Mouse (Mus musculus): Measurements from ENCODE around the gene Map2k2. TPM values are rescaled to one million over a fixed set of nuclear protein-coding genes. Genes with fewer than 3 reads are reported as not detected.

Map2k2 gene
- polyA plus RNA-seq, 1 experiment from 2014 or later, result 217 TPM

DNA sequence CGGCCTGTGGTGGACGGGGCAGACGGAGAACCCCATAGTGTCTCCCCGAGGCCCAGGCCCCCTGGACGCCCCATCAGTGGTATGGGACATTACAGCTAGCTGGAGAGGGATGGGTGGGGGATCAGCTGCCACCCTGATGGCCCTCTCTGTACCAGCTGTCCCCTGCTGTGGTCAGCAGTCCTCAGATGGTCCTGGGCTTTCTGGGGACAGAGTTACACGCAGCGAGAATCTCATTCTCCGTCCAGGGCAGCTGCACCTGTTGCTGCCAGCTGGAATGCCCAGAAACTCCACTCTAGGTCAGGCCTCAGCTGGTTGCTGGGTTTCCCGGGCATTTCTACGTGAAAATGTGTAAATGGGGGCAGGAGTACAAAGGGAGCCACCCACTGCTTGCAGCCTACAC is 13.9 kb downstream of the Map2k2 start:
- H3K9ac ChIP-seq, result no peak overlapping the region
- no peaks in the 10 kb centered on the region for H3K9me3 ChIP-seq
- 94% methylated on average over 10 of the region's 10 CpGs for WGBS
- H3K4me3 ChIP-seq, result no peak overlapping the region
- H3K27me3 ChIP-seq, result no peaks in the 10 kb centered on the region
- no peak overlapping the region for H3K4me2 ChIP-seq
- no peak for ATAC-seq (ENCODE audit: low read depth)
- peaks cover 96% of the 10 kb centered on the region for H3K36me3 ChIP-seq
- H3K4me1 ChIP-seq (replicated peaks), result no peaks in the 10 kb centered on the region
- H3K27ac ChIP-seq (replicated peaks), result no peak overlapping the region

DNA sequence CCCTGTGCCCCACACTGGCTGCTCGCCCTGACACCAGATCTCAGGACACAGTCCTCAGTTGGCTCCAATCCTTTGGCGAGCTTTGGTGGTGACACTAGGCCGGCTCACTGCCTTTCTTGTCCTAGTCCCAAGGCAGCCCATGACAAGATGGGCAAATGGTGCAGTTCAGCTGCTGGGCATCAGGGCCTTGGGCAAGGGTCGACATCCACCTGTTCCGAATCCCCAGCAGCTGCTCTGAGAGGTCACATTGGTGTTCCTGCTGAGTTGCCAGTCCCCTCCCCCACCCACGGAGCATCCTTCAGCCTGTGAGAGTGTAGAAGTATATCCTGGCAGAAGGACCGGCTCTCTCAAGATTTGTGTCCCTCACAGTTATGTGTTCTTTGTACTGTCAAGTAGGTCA is 14.9 kb downstream of the Map2k2 start:
- Histone ChIP-seq H3K9ac (no peak overlapping the region), H3K4me3 (no peak overlapping the region), H3K27me3 (no peaks in the 10 kb centered on the region), H3K9me3 (no peaks in the 10 kb centered on the region), H3K4me2 (no peak overlapping the region), H3K27ac (replicated peaks) (no peak overlapping the region), H3K4me1 (replicated peaks) (no peaks in the 10 kb centered on the region), H3K36me3 (peaks cover 87% of the 10 kb centered on the region)
- ATAC-seq (ENCODE audit: low read depth), result no peak
- 91% methylated on average over 7 of the region's 7 CpGs for WGBS

DNA sequence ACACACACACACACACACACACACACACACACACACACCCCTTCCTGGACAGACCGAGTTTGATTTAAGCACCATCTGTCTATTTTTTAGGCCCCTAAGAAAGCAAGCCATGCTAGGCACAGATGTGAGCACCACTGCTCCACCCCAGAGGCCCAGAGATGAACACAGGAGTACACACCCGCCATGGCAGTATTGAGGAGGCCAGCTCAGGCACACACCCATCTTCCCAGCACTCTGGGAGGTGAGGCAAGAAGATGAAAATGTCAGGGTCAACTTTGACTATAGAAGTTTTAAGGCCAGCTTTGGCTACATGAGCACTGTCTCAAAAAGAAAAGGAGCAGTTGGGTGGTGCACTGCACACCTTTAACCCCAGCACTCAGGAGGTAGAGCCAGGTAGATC is 17.2 kb downstream of the Map2k2 start:
- Histone ChIP-seq H3K4me3 (no peak overlapping the region), H3K9ac (no peak overlapping the region), H3K36me3 (peaks cover 68% of the 10 kb centered on the region), H3K27me3 (0 out of 2 replicates have a peak, but pooled peaks cover under 1% of the 10 kb centered on the region), H3K9me3 (no peaks in the 10 kb centered on the region), H3K27ac (replicated peaks) (no peak overlapping the region), H3K4me2 (no peak overlapping the region), H3K4me1 (replicated peaks) (no peaks in the 10 kb centered on the region; the same call in 1 of the 2 replicates)
- no peak for ATAC-seq (ENCODE audit: low read depth)
- 78% methylated on average over 2 of the region's 2 CpGs for WGBS

DNA sequence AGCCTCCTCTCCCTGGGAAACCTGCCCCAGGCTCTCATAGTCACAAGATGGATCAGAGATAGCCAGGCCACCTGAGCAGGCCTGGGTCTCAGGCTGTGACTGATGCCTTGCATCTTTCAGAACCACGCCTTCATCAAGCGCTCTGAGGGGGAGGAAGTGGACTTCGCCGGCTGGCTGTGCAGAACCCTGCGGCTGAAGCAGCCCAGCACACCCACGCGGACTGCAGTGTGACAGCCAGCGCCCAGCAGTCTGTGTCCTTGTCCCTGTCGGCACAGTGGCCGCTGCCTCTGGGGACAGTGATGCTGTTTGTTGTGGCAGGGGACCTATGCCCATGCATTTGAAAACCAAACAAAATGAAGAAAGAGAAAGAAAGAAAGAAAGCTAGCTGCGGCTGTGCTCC is 17.8 kb downstream of the Map2k2 start:
- no peak overlapping the region for H3K27ac ChIP-seq (replicated peaks)
- H3K4me3 ChIP-seq, result no peak overlapping the region
- peaks cover 62% of the 10 kb centered on the region for H3K36me3 ChIP-seq
- H3K9ac ChIP-seq, result no peak overlapping the region
- ATAC-seq (ENCODE audit: low read depth), result no peak
- H3K9me3 ChIP-seq, result no peaks in the 10 kb centered on the region
- H3K27me3 ChIP-seq, result peaks cover 7% of the 10 kb centered on the region
- WGBS, result 85% methylated on average over 11 of the region's 11 CpGs
- H3K4me2 ChIP-seq, result no peak overlapping the region
- H3K4me1 ChIP-seq (replicated peaks), result no peaks in the 10 kb centered on the region; the same call in 1 of the 2 replicates

DNA sequence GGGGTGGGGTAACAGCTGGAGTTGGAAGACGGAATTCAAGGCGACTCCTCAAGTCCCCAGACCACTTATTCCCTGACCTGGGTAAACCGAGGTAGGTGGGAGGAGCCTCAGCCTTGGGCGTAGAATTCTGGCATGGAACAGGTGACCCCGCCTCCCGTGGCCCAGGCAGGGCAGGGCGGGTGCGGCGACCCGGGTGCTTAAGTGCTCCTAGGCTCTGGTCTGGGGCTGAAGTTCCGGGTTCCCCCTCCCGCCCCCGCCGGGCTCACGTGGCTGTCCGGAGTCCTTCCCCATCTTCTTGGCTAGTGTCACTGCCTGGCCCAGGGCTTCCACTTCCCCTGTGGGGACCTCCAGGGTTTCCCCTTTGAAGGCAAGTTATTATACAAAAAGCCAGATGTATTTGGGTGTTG is 28.5 kb downstream of the Map2k2 start:
- H3K27me3 ChIP-seq, result peaks cover 62% of the 10 kb centered on the region
- WGBS, result 2% methylated on average over 16 of the region's 16 CpGs

DNA sequence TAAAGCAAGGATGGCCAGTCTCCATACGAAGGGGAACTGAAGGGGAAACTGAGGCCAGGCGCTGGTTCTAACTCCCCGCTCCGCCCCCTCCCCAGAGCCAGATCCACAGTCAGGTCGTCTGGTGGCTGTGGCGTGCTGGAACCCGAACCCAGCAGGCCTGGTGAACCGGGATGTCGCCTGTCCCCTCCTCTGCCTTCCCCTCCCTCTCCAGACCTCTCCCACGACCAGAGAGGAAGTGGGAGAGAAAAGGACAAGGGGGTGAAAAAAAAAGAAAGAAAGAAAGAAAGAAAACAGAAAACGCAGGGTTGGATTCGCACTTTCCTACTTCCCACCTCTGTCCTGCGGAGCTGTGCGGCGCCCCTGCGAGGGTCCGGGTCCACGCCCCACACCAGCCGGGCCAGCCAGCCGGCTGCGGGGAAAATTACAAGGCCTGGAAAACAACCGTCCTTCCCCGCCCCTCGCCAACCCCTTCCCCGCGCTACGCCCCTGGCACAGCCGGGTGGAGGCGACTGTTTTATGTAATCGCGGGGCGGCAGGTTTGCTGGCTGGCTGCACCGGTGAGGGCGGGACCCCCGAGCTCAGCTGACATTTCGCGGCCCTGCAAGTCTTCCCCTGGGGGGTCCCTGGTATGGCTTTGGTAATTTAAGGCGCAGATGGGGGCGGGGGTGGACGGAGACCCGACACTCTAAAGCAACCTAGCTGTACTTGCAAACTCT is 29.4 kb downstream of the Map2k2 start, which contains the start of gene Zbtb7a:
Zbtb7a (plus strand) TSS at position 255 of the 716 bp plus-strand sequence.
- Histone ChIP-seq H3K27ac (replicated peaks) (peak within 1 kb of the TSS; percentile 98), H3K9ac (peak within 1 kb of the TSS; percentile 97), H3K27me3 (peaks cover 52% of the 10 kb centered on the region), H3K4me2 (peak within 1 kb of the TSS; percentile 98), H3K4me3 (peak within 1 kb of the TSS; percentile 85), H3K36me3 (no peaks in the 10 kb centered on the region), H3K4me1 (replicated peaks) (peaks cover 36% of the 10 kb centered on the region), H3K9me3 (no peaks in the 10 kb centered on the region)
- no peak for ATAC-seq (ENCODE audit: low read depth)
- 2% methylated on average over 41 of the region's 41 CpGs for WGBS

More for the DNA sequence above, 28.5 kb downstream of the Map2k2 start:
- ATAC-seq (ENCODE audit: low read depth), result no peak
- H3K4me2 ChIP-seq, result no peak overlapping the region
- no peaks in the 10 kb centered on the region for H3K36me3 ChIP-seq
- H3K4me3 ChIP-seq, result no peak overlapping the region
- no peak overlapping the region for H3K27ac ChIP-seq (replicated peaks)
- H3K9me3 ChIP-seq, result no peaks in the 10 kb centered on the region
- no peak overlapping the region for H3K9ac ChIP-seq
- H3K4me1 ChIP-seq (replicated peaks), result peaks cover 34% of the 10 kb centered on the region

DNA sequence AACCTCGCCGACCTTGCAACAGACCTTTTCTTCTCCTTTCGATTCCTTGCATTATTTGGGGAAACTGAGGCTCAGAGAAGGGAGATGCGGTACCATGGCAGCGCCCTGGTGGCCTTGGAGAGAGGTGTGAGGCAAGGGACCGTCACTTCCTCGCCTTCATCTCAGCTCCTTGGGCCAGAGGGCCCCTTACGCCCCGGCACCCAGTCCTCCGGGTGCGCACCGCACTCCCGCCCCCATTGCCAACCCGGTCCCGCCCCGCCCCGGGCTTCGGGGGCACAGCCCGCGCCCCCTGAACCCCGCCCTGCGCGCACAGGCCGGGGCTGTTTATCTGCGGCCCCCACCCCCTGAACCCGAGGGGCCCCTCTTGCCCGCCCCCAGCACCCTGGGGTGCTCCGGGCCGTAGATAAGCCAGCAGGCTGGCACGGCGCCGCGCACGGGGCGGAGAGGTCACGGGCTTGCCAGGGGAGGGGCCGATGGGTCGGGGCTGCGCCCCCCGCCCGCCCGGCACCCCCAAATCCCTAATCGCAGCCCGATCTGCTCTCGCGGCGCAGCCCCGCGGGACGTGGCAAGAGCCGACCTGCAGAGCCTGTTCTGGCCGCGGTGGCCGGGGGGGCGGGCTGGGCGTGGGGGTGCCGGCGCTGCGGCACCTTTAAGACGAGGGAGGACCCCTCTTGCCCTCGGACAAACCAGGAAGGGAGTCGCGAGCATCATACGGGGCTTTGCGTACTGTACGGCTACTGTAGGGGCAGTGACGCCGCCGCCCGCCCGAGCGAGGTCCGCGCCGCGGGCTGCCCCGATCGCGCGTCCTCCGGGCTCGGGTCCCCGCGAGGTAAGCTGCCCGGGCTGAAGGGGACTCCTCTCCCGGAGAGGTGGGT is 30.4 kb downstream of the Map2k2 start:
- Histone ChIP-seq H3K27ac (replicated peaks) (peak overlapping the region; percentile 98), H3K4me1 (replicated peaks) (peaks cover 46% of the 10 kb centered on the region), H3K4me2 (peak overlapping the region; percentile 98), H3K36me3 (no peaks in the 10 kb centered on the region), H3K9ac (peak overlapping the region; percentile 97), H3K27me3 (peaks cover 43% of the 10 kb centered on the region), H3K9me3 (no peaks in the 10 kb centered on the region), H3K4me3 (peak overlapping the region; percentile 85)
- peak; percentile 26 for ATAC-seq (ENCODE audit: low read depth)
- WGBS, result under 1% methylated on average over 79 of the region's 86 CpGs

DNA sequence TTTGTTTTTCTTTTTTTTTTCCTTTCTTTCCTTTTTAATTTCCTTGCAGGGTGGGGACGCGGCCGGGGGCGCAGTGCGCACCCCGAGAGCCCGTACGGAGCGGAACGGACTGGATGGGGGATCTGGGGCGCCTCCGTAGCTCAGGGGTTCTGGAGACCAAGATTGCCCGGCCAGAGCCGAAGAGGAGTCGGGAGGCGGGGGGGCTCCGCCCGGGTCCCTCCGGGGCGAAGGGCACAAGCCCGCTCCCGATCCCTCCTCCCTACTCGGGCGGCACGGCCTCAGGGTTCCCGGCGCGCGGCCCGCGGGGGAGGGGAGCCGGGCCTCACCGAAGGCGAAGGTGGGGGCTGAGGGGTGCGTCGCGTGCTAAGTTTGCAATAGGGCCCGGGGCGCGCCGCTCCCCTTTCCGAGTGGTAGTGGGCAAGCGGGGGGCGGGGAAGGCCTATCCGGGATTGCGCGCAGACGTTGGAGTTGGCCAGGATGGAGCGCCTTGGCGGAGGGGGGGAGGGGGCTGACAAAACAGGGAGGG is 31.1 kb downstream of the Map2k2 start:
- H3K4me2 ChIP-seq, result peak overlapping the region; percentile 98
- H3K36me3 ChIP-seq, result no peaks in the 10 kb centered on the region
- H3K27me3 ChIP-seq, result peaks cover 39% of the 10 kb centered on the region
- under 1% methylated on average over 43 of the region's 50 CpGs for whole genome bisulfite sequencing
- H3K9ac ChIP-seq, result peak overlapping the region; percentile 97
- peak overlapping the region; percentile 85 for H3K4me3 ChIP-seq
- H3K27ac ChIP-seq (replicated peaks), result peak overlapping the region; percentile 98
- H3K4me1 ChIP-seq (replicated peaks), result peaks cover 53% of the 10 kb centered on the region
- H3K9me3 ChIP-seq, result no peaks in the 10 kb centered on the region
- ATAC-seq (ENCODE audit: low read depth), result peak; percentile 38

DNA sequence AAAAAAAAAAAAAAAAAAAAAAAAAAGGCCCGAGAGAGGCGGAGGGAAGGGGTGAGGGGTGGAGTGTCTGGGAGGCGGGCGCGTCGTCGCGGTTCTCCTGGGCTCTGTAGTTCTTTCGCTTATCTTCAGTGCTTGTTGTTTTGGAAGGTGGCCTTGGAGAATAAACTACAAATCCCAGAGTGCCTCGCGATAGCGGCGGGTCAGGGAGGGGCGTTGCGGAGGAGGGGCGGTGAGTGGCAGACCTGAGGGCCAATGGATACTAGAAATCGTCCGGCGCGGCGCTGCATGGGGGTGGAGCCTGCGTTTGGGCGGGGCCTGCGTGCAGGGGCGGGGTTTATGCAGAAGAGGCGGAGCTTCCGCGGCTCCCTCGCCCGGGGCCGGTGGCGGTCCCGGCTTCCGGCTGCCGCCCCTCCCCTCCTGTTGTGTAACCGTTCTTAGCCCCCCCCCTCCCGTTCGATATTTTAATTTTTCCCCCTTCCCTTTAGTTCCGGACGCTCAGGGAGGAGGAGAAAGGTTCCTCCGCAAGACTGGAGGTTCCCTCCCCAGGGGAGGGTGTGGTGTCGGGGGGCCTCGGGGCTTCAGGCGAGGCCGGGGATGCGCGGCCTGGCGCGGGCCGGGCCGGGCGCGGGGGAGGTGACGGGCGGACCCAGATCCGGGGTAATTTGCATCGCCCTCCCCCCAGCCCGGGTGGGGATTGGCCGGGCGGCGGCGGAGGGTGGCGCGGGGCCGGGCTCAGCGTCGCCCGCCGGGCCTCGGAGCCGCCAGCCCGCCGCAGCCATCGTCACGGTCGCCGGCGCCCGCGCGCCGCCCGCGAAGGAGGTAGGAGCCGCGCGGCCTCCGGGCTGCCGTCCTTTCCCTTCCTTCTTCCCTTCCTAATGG is 31.8 kb downstream of the Map2k2 start:
- ATAC-seq (ENCODE audit: low read depth), result peak; percentile 92
- WGBS, result under 1% methylated on average over 76 of the region's 89 CpGs
- Histone ChIP-seq H3K36me3 (no peaks in the 10 kb centered on the region), H3K27ac (replicated peaks) (peak overlapping the region; percentile 98), H3K27me3 (peaks cover 33% of the 10 kb centered on the region), H3K4me1 (replicated peaks) (peaks cover 60% of the 10 kb centered on the region), H3K4me2 (peak overlapping the region; percentile 98), H3K9ac (peak overlapping the region; percentile 97), H3K9me3 (no peaks in the 10 kb centered on the region), H3K4me3 (peak overlapping the region; percentile 85)

DNA sequence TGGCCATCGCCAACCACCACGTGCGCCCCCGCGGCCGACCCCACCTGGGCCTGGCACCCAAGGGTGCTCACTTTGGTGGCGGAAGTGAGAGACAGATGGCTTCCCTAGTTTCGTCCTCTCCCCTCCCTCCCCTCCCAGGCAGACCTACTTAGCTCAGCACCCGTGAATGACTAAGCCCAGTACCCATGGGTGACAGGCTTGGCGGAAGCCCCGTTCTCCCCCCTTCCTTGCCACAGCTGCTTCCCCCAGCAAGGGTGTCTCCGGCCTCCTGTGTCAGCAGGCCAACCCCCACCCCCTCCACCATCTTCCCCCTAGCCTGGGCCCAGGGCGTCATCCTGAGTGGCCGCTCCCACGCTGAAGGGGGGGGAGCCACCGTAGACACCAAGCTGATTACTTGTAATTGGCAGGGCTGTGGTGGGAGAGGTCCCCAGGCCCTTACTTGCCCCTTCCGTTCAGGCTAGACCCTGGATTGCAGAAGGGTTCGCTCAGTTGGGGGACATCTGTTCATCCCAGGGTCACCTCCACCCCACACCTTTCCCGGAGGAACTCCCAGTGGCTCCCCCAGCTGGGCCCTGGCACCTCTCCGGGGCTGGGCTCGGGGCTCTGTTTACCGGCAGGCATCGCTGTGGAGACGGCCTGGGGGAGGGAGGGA is 32.5 kb downstream of the Map2k2 start:
- peak; percentile 1; the same call in 1 of the 2 replicates for ATAC-seq (ENCODE audit: low read depth)
- Histone ChIP-seq H3K9me3 (no peaks in the 10 kb centered on the region), H3K4me3 (peak overlapping the region; percentile 85), H3K9ac (peak overlapping the region; percentile 87), H3K27me3 (peaks cover 25% of the 10 kb centered on the region), H3K4me1 (replicated peaks) (peaks cover 67% of the 10 kb centered on the region), H3K27ac (replicated peaks) (peak overlapping the region; percentile 88), H3K4me2 (peak overlapping the region; percentile 97), H3K36me3 (no peaks in the 10 kb centered on the region)
- whole genome bisulfite sequencing, result under 1% methylated on average over 23 of the region's 24 CpGs
